Mouse (Mus musculus) layer of hippocampus, adult 18-20 months (tissue): ENCODE measurements around the gene Ppp2r5c. TPM values are rescaled to one million over a fixed set of nuclear protein-coding genes. Genes with fewer than 3 reads are reported as not detected.

Source experiments
- DNase-seq, 2 experiments: peaks; one replicate each; pipeline ENCODE4 v3.0.0; 2022; ENCODE audit warnings: low spot score in 2 of 2
- total RNA-seq, 2 experiments: library from RNA; stranded (reverse); gene quantifications; 2 replicates each; pipeline ENCODE4 v1.2.3; 2021

The Ppp2r5c gene
- total RNA-seq, 2 experiments from 2014 or later: 241 to 242 TPM

DNA sequence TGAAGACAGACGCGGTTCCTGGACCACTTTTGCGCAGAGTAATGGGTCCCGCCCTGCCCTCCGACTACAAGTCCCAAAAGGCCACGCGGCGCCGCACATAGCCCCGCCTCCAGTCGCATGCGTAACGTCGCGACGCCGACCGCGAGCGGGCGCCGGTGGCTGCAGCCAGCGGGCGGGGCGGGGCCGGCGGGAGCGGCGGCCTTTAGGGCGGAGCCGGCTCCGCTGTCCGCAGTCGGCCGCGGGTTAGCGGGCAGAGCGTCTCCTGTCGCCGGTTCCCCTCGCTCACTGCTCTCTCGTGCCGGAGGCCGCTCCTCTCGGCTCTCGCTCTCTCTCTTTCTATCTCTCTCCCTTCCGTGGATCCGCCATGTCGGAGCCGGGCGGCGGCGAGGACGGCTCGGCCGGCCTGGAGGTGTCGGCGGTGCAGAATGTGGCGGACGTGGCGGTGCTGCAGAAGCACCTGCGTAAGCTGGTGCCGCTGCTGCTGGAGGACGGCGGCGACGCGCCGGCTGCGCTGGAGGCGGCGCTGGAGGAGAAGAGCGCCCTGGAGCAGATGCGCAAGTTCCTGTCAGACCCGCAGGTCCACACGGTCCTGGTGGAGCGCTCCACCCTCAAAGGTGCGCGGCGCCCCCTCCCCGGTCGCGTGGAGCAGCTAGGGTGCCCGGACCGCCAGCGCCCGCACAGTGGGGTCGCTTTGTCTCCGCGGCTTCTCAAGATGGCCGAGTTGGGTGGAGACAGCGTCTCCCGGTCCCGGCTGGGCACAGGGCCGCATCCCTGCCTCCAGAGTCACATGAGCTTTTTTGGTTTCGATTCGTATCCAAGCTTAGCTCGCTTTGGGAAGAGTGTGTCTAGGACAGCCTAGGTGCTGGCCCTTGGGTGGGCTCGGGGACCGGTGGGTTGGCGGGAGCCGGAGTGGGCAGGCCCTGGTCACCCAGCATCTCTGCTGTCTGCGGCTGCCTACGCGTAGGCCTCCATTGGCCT is 154.6 kb downstream of the Ppp2r5c start, which contains the start of gene Dync1h1:
Gene Dync1h1, plus strand, starts transcription at position 212 of the 978 bp plus-strand sequence.
- peak; percentile 92 to 93 for DNase-seq

DNA sequence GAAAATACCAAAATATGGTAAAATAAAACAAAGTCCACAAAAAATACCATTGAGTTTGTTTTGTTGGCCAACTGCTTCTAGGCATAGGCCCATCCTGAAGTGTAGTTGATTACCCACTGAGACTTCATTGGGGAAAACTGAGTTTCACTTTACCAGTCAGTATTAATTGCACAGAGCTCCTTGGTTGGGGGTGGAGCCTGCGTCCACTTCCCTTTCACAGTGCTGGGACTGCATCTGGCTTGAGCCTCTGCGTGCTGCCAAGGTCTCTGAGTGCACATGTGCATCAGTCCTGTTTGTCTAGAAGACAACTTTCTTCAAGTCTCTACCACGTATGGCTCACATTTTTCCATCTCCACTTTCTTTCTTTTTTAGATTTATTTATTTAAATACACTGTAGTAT is 159.2 kb downstream of the Ppp2r5c start:
- DNase-seq: no peak

DNA sequence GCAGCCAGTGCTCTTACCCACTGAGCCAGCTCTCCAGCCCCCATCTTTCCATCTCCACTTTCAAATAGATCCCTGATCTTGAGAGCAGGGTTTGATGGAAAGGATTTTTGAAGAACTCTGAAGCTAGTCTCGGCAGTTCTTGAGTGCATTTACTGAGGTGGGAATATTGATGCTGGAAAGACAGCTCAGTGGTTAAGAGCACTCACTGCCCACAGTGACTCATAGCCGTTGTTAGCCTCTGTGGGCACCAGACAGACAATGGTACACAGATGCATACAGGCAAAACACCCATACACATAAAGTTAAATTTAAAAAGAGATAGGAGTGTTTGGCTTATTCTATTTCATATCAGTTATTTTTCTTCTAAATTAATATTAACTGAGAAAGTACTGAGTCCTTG is 159.8 kb downstream of the Ppp2r5c start:
- DNase-seq: no peak

DNA sequence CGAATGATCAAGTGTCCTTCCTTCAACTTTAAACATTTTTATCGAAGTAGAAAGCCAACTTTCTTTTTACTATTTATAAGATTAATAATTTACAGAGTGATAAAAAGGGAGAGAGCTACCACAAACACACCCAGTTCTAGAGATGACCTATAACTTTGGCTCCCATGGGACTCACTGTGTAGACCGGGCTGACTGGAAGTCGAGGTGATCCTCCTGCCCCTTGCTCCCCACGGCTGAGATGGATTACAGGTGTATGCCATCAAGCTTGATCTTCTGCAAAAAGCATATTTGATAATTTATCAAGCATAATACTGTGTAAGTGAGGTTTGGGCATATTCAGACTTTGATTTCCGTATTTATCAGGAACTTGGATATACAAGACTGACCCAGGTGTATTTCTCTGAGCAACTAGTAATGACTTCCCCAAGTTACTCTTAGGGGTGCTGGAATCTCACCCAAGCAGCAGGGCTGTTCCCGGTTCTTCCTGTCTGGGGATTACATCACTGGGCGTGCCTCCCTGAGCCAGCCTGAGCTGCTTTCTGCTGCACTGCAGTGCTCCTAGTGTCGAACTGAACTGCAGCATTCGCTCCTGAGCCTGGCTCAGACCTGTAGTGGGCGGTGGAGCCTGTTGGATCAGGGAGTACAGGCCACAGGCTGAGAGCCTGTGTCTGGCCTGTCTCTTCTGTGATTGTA is 161.7 kb downstream of the Ppp2r5c start:
- no peak for DNase-seq

DNA sequence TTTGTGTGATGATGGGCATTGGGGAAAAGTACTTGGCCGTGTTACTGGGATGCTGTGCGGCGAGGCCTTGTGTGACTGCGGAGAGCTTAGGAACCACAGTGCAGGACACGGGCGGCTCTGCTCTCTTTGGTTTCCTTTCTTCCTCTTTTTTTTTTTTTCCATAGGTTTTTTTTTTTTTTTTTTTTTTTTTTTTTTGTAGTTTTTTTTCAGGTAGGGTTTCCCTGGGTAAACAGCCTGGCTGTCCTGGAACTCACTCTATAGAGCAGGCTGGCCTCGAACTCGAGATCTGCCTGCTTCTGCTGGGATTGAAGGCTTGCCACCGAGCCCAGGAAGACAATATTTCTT is 162.2 kb downstream of the Ppp2r5c start:
- no peak for DNase-seq

DNA sequence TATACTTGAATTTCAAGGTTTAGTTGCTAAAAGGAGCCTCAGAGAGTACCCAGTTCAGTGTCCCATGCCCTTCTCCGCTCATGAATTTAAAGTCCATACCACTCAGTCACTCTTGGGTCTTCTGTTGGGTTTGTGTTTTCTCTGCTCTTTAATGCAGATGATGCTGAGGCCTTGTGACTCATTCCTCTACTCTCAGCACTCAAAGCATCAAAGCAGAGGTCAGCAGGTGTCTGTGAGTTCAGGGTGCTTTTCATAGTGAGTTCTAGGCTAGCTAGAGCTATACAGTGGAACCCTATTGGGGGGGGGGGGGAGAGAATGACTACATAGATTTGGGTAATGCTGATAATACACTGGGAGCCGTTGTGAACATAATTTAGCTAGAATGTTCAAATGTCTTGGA is 163.8 kb downstream of the Ppp2r5c start:
- no peak for DNase-seq

DNA sequence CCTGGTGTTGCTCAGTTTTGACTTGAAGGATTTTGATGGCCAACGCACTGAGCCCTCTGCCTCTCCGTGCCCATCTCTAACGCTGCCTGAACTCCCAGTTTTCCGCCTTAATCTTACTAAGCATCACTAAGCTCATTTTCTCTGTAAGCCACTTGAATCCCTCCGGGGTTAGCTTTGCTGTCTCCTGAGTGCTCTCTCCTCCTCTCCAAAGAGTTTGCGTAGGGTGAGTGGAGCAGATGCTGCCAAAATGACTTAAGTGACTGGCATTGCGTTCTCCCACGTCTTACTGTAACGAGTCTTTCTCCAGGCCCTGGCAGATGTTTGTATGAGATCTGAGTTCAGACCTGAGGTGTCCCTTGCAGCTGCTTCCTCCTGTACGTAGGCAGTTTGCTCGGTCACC is 183.1 kb downstream of the Ppp2r5c start:
- no peak for DNase-seq

Other genes with a start within 250 kb of the Ppp2r5c start
- gene Dio3, start 168.1 kb upstream of the Ppp2r5c start, total RNA-seq: 10 to 100 TPM in 1 of 2 experiments, 1 to 10 TPM in 1; 6.6 to 10.0 TPM
- gene Dync1h1, start 154.3 kb downstream of the Ppp2r5c start, total RNA-seq: 100 to 1,000 TPM; 283 to 293 TPM
- not detected for gene 1700001K19Rik, start 235.5 kb downstream of the Ppp2r5c start, total RNA-seq